Mouse (Mus musculus): ENCODE measurements around the gene Slc22a14. TPM values are rescaled to one million over a fixed set of nuclear protein-coding genes. Genes with fewer than 3 reads are reported as not detected.

Gene Slc22a14
- polyA plus RNA-seq, 1 experiment = not detected

GRCm38 (mm10) chr9:119353926-119354325 lies 11.4 kb downstream of the Slc22a14 start:
- TF ChIP-seq POLR2A (IDR thresholded peaks at IDR 0.05; ENCODE audit: insufficient read depth, low read length) (no peak), EP300 (IDR thresholded peaks at IDR 0.05; ENCODE audit: insufficient read depth, low read depth, low read length) (no peak), CTCF (IDR thresholded peaks at IDR 0.05; ENCODE audit: low read depth, low read length) (no peak)
- Histone ChIP-seq H3K36me3 (ENCODE audit: control insufficient read depth, insufficient read depth, low read length, poor library complexity, severe bottlenecking) (no peaks in the 10 kb centered on the region), H3K9ac (ENCODE audit: low read depth, poor library complexity, severe bottlenecking) (no peak overlapping the region), H3K9me3 (replicated peaks; ENCODE audit: control insufficient read depth, insufficient read depth, low read length, poor library complexity, severe bottlenecking) (no peaks in the 10 kb centered on the region), H3K27ac (ENCODE audit: insufficient read depth, low read length) (no peak overlapping the region), H3K27me3 (ENCODE audit: control insufficient read depth, insufficient read depth, low read length, poor library complexity, severe bottlenecking) (no peaks in the 10 kb centered on the region), H3K4me1 (ENCODE audit: control insufficient read depth, insufficient read depth, low read length) (no peaks in the 10 kb centered on the region), H3K4me3 (ENCODE audit: low read depth, low read length) (no peak overlapping the region)

DNA sequence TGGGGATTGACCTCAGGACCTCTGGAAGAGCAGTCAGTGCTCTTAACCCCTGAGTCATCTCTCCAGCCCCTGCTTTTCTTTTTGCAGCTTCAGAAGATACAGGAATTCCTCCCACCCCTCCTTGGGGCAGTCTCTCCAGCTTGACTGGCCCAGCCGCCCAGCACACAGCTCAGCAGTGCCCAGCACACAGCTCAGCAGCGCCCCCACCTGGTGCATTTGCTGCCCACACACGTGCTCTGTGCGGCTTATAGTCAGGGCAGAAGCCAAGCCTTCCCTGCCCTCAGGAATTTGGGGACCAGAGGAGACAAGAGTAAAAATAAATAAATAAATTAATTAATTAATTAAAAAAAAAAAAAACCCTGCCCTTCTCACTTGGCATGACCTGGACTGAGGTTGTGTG lies 13.3 kb downstream of the Slc22a14 start:
- Histone ChIP-seq H3K4me1 (ENCODE audit: control insufficient read depth, insufficient read depth, low read length) (no peaks in the 10 kb centered on the region), H3K4me3 (ENCODE audit: low read depth, low read length) (no peak overlapping the region), H3K9me3 (replicated peaks; ENCODE audit: control insufficient read depth, insufficient read depth, low read length, poor library complexity, severe bottlenecking) (no peaks in the 10 kb centered on the region), H3K27ac (ENCODE audit: insufficient read depth, low read length) (no peak overlapping the region), H3K27me3 (ENCODE audit: control insufficient read depth, insufficient read depth, low read length, poor library complexity, severe bottlenecking) (no peaks in the 10 kb centered on the region), H3K36me3 (ENCODE audit: control insufficient read depth, insufficient read depth, low read length, poor library complexity, severe bottlenecking) (no peaks in the 10 kb centered on the region), H3K9ac (ENCODE audit: low read depth, poor library complexity, severe bottlenecking) (no peak overlapping the region)
- TF ChIP-seq CTCF (IDR thresholded peaks at IDR 0.05; ENCODE audit: low read depth, low read length) (peak; percentile 97), EP300 (IDR thresholded peaks at IDR 0.05; ENCODE audit: insufficient read depth, low read depth, low read length) (no peak)

GRCm38 (mm10) chr9:119350947-119351705 lies 14.2 kb downstream of the Slc22a14 start:
- H3K36me3 ChIP-seq (ENCODE audit: control insufficient read depth, insufficient read depth, low read length, poor library complexity, severe bottlenecking) = peaks cover 4% of the 10 kb centered on the region
- H3K9ac ChIP-seq (ENCODE audit: low read depth, poor library complexity, severe bottlenecking) = no peak overlapping the region
- no peaks in the 10 kb centered on the region for H3K9me3 ChIP-seq (replicated peaks; ENCODE audit: control insufficient read depth, insufficient read depth, low read length, poor library complexity, severe bottlenecking)
- H3K27ac ChIP-seq (ENCODE audit: insufficient read depth, low read length) = no peak overlapping the region
- no peaks in the 10 kb centered on the region for H3K27me3 ChIP-seq (ENCODE audit: control insufficient read depth, insufficient read depth, low read length, poor library complexity, severe bottlenecking)
- no peaks in the 10 kb centered on the region for H3K4me1 ChIP-seq (ENCODE audit: control insufficient read depth, insufficient read depth, low read length)
- TF ChIP-seq CTCF (IDR thresholded peaks at IDR 0.05; ENCODE audit: low read depth, low read length) = no peak
- no peak for TF ChIP-seq POLR2A (IDR thresholded peaks at IDR 0.05; ENCODE audit: insufficient read depth, low read length)
- no peak for TF ChIP-seq EP300 (IDR thresholded peaks at IDR 0.05; ENCODE audit: insufficient read depth, low read depth, low read length)
- H3K4me3 ChIP-seq (ENCODE audit: low read depth, low read length) = no peak overlapping the region

DNA sequence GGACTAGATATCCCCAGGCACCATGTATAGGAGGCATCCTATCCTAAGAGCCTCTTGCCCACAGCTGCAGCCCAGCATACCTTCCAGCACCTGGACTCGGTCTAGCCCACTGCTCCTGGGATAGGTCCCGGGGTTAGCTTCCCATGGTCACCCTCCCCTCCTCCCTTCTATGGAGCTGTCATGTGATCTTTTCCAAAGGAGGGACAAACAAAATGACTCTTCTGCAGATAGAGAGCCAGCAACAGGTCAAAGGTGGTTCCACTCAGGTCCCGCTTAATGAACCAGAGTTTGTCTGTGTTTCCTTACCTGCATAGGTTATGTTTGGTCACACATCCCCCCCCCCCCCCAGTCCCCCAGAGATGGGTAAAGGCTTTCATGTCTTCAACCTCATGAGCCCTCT lies 14.8 kb downstream of the Slc22a14 start:
- Histone ChIP-seq H3K36me3 (ENCODE audit: control insufficient read depth, insufficient read depth, low read length, poor library complexity, severe bottlenecking) (peaks cover 4% of the 10 kb centered on the region), H3K9me3 (replicated peaks; ENCODE audit: control insufficient read depth, insufficient read depth, low read length, poor library complexity, severe bottlenecking) (no peaks in the 10 kb centered on the region), H3K9ac (ENCODE audit: low read depth, poor library complexity, severe bottlenecking) (no peak overlapping the region), H3K4me1 (ENCODE audit: control insufficient read depth, insufficient read depth, low read length) (no peaks in the 10 kb centered on the region), H3K4me3 (ENCODE audit: low read depth, low read length) (no peak overlapping the region), H3K27me3 (ENCODE audit: control insufficient read depth, insufficient read depth, low read length, poor library complexity, severe bottlenecking) (no peaks in the 10 kb centered on the region), H3K27ac (ENCODE audit: insufficient read depth, low read length) (no peak overlapping the region)
- TF ChIP-seq POLR2A (IDR thresholded peaks at IDR 0.05; ENCODE audit: insufficient read depth, low read length) (no peak), EP300 (IDR thresholded peaks at IDR 0.05; ENCODE audit: insufficient read depth, low read depth, low read length) (no peak), CTCF (IDR thresholded peaks at IDR 0.05; ENCODE audit: low read depth, low read length) (no peak)

- H3K4me1 ChIP-seq (ENCODE audit: control insufficient read depth, insufficient read depth, low read length) = peaks cover 3% of the 10 kb centered on the region
- no peak overlapping the region for H3K27ac ChIP-seq (ENCODE audit: insufficient read depth, low read length)
- TF ChIP-seq EP300 (IDR thresholded peaks at IDR 0.05; ENCODE audit: insufficient read depth, low read depth, low read length) (no peak), CTCF (IDR thresholded peaks at IDR 0.05; ENCODE audit: low read depth, low read length) (no peak), POLR2A (IDR thresholded peaks at IDR 0.05; ENCODE audit: insufficient read depth, low read length) (no peak)
- H3K36me3 ChIP-seq (ENCODE audit: control insufficient read depth, insufficient read depth, low read length, poor library complexity, severe bottlenecking) = peaks cover 4% of the 10 kb centered on the region
- no peaks in the 10 kb centered on the region for H3K9me3 ChIP-seq (replicated peaks; ENCODE audit: control insufficient read depth, insufficient read depth, low read length, poor library complexity, severe bottlenecking)
- H3K9ac ChIP-seq (ENCODE audit: low read depth, poor library complexity, severe bottlenecking) = no peak overlapping the region
- no peaks in the 10 kb centered on the region for H3K27me3 ChIP-seq (ENCODE audit: control insufficient read depth, insufficient read depth, low read length, poor library complexity, severe bottlenecking)
- no peak overlapping the region for H3K4me3 ChIP-seq (ENCODE audit: low read depth, low read length)
These were observed 19.0 kb downstream of the Slc22a14 start for GRCm38 (mm10) chr9:119346376-119346775.

GRCm38 (mm10) chr9:119342728-119343127 lies 22.6 kb downstream of the Slc22a14 start:
- Histone ChIP-seq H3K36me3 (ENCODE audit: control insufficient read depth, insufficient read depth, low read length, poor library complexity, severe bottlenecking) (peaks cover 4% of the 10 kb centered on the region), H3K27ac (ENCODE audit: insufficient read depth, low read length) (no peak overlapping the region), H3K4me3 (ENCODE audit: low read depth, low read length) (no peak overlapping the region)

More at GRCm38 (mm10) chr9:119342728-119343127, 22.6 kb downstream of the Slc22a14 start:
- peaks cover 3% of the 10 kb centered on the region for H3K4me1 ChIP-seq (ENCODE audit: control insufficient read depth, insufficient read depth, low read length)
- H3K27me3 ChIP-seq (ENCODE audit: control insufficient read depth, insufficient read depth, low read length, poor library complexity, severe bottlenecking) = no peaks in the 10 kb centered on the region
- H3K9me3 ChIP-seq (replicated peaks; ENCODE audit: control insufficient read depth, insufficient read depth, low read length, poor library complexity, severe bottlenecking) = no peaks in the 10 kb centered on the region
- TF ChIP-seq CTCF (IDR thresholded peaks at IDR 0.05; ENCODE audit: low read depth, low read length) = no peak
- no peak for TF ChIP-seq EP300 (IDR thresholded peaks at IDR 0.05; ENCODE audit: insufficient read depth, low read depth, low read length)
- TF ChIP-seq POLR2A (IDR thresholded peaks at IDR 0.05; ENCODE audit: insufficient read depth, low read length) = no peak
- H3K9ac ChIP-seq (ENCODE audit: low read depth, poor library complexity, severe bottlenecking) = no peak overlapping the region
